Mouse (Mus musculus) ovary, postnatal 36 days (tissue): Measurements from ENCODE around the gene C1rb.
A peak's percentile ranks its signal among the peaks of the same experiment; 100 is the strongest.
"Not testable (repeated sequence)": the region's sequence is repeated elsewhere in the genome, so short reads cannot be mapped to it uniquely, and the experiment has no call there.

ENCODE experiments used
- DNase-seq: peaks from one replicate; pipeline ENCODE4 v3.0.0; 2022; ENCODE audit warnings: low spot score, mixed read lengths

Gene C1rb

GRCm38 (mm10) chr6:124570026-124570425, at the start of gene C1rb:
TSS of gene C1rb (plus strand) at chr6:124570294.
- peak; percentile 53 for DNase-seq

- not testable (repeated sequence) for DNase-seq
Measured at GRCm38 (mm10) chr6:124522082-124522481, 48.0 kb upstream of the C1rb start.

GRCm38 (mm10) chr6:124527881-124528280, 42.2 kb upstream of the C1rb start:
- DNase-seq, result no peak

GRCm38 (mm10) chr6:124531077-124531476, 39.0 kb upstream of the C1rb start:
- no peak for DNase-seq

- DNase-seq, result not testable (repeated sequence)
Measured at GRCm38 (mm10) chr6:124536125-124536829, 33.8 kb upstream of the C1rb start.

GRCm38 (mm10) chr6:124541176-124541575, 28.9 kb upstream of the C1rb start:
- not testable (repeated sequence) for DNase-seq

GRCm38 (mm10) chr6:124542284-124542683, 27.8 kb upstream of the C1rb start, which contains the start of gene C1s1:
TSS of gene C1s1 (minus strand) at chr6:124542359.
- DNase-seq, result not testable (repeated sequence)

- peak; percentile 26 for DNase-seq
Measured at GRCm38 (mm10) chr6:124544466-124544865, 25.6 kb upstream of the C1rb start.

- no peak for DNase-seq
Measured at GRCm38 (mm10) chr6:124545425-124545824, 24.7 kb upstream of the C1rb start.

GRCm38 (mm10) chr6:124547979-124548378, 22.1 kb upstream of the C1rb start:
- not testable (repeated sequence) for DNase-seq

GRCm38 (mm10) chr6:124549023-124549550, 21.0 kb upstream of the C1rb start:
- DNase-seq, result no peak

- no peak for DNase-seq
Measured at GRCm38 (mm10) chr6:124552766-124553165, 17.3 kb upstream of the C1rb start.

GRCm38 (mm10) chr6:124555956-124556355, 14.1 kb upstream of the C1rb start:
- not testable (repeated sequence) for DNase-seq

GRCm38 (mm10) chr6:124561156-124561555, 8.9 kb upstream of the C1rb start:
- DNase-seq, result not testable (repeated sequence)

GRCm38 (mm10) chr6:124561611-124562010, 8.5 kb upstream of the C1rb start:
- not testable (repeated sequence) for DNase-seq

- DNase-seq, result not testable (repeated sequence)
Measured at GRCm38 (mm10) chr6:124575155-124575678, 5.1 kb downstream of the C1rb start.

- peak; percentile 61 for DNase-seq
Measured at GRCm38 (mm10) chr6:124580155-124580554, 10.1 kb downstream of the C1rb start.

- DNase-seq, result no peak
Measured at GRCm38 (mm10) chr6:124582231-124582630, 12.1 kb downstream of the C1rb start.

- DNase-seq, result no peak
Measured at GRCm38 (mm10) chr6:124584935-124585334, 14.8 kb downstream of the C1rb start.

GRCm38 (mm10) chr6:124585761-124586160, 15.7 kb downstream of the C1rb start:
- peak; percentile 71 for DNase-seq

GRCm38 (mm10) chr6:124586266-124586665, 16.2 kb downstream of the C1rb start:
- DNase-seq, result no peak

- no peak for DNase-seq
Measured at GRCm38 (mm10) chr6:124588771-124589170, 18.7 kb downstream of the C1rb start.

- no peak for DNase-seq
Measured at GRCm38 (mm10) chr6:124592186-124592700, 22.1 kb downstream of the C1rb start.
